Mouse (Mus musculus) granulocyte monocyte progenitor cell, adult 5-6 weeks (primary cell): ENCODE results near the gene Ano1. TPM values are rescaled to one million over a fixed set of nuclear protein-coding genes. Genes with fewer than 3 reads are reported as not detected.

Source experiments
- ATAC-seq: replicated peaks from 2 replicates; pipeline ENCODE4 v1.8.0; 2016; ENCODE audit warnings: mild to moderate bottlenecking, moderate TSS enrichment, inconsistent platforms; ENCODE audit not compliant: poor library complexity, severe bottlenecking
- total RNA-seq, 2 experiments: library from RNA; stranded (forward) in 1 of 2; stranded (reverse) in 1 of 2; fragments of 200-712, 200-1000 nt in 1 of 2; fragments of >200 nt in 1 of 2; fragmentation: Nextera tagmentation in 1 of 2; gene quantifications; 2 replicates each; pipeline ENCODE4 v1.2.3; 2014 to 2017

Gene Ano1
- total RNA-seq, 2 experiments from 2014 or later = not detected

- no peak for ATAC-seq
These were observed 95.4 kb downstream of the Ano1 start for GRCm38 (mm10) chr7:144656261-144656967.

DNA sequence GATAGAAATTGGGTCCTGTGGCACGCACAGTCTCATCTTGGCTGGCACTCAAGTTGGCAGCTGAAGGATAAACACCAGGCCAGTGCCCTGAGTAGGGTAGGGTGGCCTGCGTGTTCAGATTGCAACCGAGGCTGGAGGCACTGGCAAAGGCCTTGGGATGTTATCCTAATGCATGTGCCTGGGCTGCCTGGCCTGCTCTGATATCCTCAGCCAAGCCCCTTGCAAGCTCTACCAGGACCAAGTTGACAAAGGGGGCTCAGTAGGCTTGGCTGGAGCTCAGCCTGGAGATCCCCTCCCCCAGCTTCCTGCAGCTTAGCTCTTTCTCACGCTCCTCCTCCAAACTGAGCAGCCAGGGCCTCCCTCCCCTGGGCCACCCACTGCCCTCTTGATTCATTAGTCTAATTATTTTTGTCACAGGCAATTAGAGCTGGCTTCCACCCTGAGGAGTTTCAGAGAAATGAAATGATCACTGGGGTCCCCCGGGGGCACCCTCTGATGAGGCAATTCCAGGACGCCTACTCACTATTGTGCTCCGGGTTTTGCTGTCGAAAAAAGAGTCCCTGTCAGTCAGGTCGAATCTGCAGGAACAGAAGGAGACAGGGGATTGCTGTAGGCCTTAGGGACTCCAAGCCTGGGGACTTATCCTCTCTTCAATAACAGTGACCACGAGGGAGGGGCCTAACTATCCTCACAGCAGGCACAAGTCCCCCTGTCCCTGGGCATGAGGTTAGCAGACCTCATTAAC lies 97.9 kb downstream of the Ano1 start:
- no peak for ATAC-seq

- ATAC-seq = peak; percentile 33; the same call in 1 of the 2 replicates
These were observed 104.2 kb downstream of the Ano1 start for GRCm38 (mm10) chr7:144647547-144647946.

DNA sequence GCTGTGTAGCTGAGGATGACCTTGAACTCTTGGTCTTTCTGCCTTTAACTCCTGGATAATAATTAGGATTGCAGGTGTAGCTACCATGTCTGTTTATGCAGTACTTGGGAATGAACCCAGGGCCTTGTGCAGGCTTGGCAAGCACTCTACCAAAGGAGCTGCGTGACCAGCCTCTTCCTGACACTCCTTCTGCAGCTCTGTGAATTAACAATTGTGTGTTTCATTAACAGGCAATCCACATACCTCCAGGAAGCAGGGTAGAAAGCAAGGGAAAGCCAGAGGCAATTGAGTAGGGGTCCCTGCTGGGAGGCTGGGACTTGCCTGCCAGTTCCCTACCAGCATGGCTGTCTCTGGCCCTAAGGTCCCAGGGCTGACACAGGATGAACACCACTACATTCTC lies 111.0 kb downstream of the Ano1 start:
- ATAC-seq = no peak

- no peak for ATAC-seq
These were observed 115.8 kb downstream of the Ano1 start for GRCm38 (mm10) chr7:144636000-144636399.

- no peak for ATAC-seq
These were observed 116.9 kb downstream of the Ano1 start for GRCm38 (mm10) chr7:144634875-144635274.

DNA sequence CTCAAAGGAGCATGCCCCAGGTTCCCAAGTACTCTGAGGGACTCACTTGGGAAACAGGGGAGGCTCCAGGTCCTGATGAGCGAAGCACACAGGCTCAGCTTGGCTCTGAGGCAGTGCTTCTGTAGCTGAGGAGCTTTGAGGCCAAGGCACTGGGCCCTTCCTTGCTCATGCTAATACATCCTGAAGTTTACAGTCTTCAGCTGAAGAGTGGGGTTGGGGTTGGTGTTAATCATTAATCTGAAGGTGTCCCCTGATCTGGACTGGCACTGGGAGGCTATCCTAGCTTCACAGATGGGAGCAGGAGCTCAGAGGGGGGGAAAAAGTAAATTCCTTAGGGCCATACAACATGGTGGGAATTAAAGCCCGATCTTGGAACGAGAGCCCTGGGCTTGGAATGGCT lies 117.3 kb downstream of the Ano1 start:
- ATAC-seq = no peak

GRCm38 (mm10) chr7:144632321-144632720 lies 119.5 kb downstream of the Ano1 start:
- ATAC-seq = no peak

DNA sequence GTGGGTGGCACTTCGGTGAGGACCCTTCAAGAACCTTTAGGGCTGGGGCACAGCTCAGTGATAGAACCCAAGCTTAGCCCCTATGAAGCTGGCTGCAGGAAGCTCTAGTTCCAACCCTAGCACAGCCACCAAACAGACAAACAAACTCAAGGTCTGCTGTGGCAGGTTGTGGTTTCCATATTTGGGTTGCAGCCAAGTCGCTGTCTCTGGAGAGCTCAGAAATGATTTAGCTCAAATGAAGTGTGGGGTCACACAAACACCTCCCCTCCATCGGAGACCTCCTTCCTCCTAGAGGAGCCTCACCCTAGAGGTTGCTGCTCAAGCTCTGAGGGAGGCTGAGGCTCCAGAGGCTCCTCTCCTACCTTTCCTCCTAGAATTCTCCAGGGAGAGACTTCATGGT lies 121.2 kb downstream of the Ano1 start:
- no peak for ATAC-seq

DNA sequence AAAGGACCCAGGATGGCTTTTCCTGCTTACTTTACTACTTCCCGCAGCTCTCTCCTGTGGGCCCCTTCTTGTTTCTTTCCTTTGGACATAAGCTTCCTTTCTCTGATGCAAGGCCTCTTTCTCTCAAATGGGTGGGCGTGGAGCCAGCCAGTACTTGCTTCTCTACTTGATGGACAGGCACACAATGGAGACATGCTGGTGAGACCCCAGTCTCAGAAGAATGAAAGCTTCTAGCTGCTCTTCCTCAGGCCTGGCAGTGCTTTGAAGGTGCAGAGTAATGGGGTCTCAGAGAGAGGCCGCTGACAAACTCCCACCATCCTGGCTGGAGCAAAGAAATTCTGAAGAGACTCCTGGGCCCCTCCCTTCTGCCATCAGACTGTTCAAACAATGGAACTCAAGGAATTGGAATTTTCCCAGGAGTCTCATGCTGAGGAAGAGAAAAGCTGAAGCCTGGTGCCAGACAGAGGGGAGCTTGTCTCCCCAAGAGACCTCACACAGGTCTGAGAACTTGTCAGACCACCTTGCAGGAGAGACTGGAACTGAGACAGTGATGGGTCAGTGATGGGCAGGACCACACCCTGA lies 123.3 kb downstream of the Ano1 start:
- no peak for ATAC-seq

- no peak for ATAC-seq
These were observed 124.0 kb downstream of the Ano1 start for GRCm38 (mm10) chr7:144627606-144628333.

DNA sequence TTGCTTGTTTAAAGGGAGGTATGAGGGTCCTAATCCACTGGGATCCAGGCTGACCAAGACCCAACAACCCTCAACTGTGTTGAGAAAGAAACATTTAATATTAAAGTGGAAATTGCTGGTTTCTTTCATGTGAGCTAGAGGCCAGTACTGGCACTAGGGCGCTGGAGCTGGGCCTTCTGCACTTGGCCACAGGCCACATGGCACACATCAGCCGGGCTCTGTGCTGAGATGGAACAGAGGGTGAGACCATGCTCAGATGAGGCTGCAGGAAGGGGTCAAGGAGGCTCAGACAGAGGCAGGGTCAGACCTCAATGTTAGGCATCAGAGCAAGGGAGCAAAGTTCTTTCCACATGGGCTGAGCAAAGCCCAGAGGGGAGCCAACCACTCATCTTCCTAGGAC lies 125.7 kb downstream of the Ano1 start:
- ATAC-seq = no peak

DNA sequence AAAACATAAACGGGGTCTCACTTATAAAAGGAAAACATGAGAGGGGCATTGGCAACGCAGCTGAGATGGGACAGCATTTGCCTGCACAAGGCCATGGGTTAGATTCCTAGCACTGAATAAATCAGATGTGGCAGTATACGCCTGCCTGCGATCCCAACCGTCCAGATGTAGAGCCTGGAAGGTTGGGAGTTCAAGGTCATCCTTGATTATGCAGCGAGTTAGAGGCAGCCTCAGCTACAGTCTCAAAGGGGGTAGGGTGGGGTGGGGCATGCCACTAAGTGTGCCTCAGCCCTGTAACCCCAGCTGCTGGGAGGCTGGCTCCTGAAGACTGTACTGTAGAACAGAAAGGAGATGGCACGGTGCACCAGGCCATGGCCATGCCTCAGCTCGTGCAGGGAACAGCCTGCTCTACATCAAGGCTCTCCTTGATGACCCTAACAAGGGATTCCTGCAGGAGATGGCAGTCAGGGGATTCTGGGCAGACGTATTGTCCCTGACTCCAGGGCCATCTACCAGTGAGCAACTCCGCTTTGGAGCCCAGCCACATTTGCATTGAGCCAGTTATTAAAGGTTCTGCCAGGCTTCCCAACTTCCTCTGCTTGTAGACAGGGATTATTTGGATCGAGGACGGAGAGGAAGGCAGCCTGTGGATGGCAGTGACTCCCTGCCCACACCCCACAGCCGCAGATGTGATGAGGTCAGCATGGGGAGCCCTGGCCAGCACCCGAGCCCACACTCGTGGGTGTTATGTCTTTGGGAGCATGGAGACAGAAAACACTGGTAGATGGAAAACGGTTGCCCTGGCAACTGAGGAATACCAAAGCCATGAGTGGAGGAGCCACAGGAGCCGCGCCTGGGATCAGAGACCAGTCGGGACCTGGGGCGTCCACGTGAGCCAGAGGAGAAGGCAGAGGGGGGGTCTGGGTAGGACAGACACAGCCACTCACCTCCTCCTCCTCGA lies 130.8 kb downstream of the Ano1 start:
- no peak for ATAC-seq

DNA sequence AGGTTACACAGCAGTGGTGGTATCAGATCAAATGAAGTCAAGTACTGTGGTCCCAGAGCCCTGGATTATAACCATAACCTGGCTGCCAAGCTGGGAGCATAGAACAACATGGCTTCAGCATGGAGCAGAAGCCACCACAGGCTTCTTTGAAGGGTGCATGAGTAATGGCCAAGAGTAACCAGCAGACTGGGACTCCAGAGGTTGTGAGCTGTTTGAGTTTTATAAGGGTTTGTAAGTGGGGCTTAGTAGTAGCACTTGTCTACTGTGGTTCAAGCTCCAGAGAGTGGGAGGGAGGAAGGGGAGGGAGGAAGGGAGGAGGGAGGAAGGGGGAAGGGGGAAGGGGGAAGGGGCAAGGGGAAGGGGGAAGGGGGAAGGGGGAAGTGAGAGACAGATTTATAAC lies 131.5 kb downstream of the Ano1 start:
- no peak for ATAC-seq

- no peak for ATAC-seq
These were observed 136.4 kb downstream of the Ano1 start for GRCm38 (mm10) chr7:144615343-144615742.

DNA sequence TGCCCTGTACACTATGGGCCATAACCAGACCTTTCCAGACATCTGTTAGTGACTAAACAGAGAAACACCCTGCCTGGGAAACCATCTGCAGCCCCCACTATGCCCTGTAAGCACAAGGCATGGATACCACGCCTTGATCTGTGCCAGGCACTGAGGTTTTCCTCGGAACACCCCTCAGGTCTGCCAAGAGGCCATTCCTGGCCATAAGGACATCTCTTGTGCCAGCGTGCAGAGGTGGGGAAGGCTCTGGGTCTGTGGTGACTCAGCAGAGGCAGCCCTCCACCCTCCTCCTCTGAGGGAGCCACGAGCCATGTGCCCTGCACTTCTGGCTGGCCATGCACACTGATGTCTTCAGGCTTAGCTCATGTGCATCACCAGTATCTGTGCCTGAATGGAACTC lies 138.9 kb downstream of the Ano1 start:
- no peak for ATAC-seq

- ATAC-seq = no peak
These were observed 139.4 kb downstream of the Ano1 start for GRCm38 (mm10) chr7:144612351-144612750.

GRCm38 (mm10) chr7:144611595-144611994 lies 140.2 kb downstream of the Ano1 start:
- ATAC-seq = no peak

GRCm38 (mm10) chr7:144609568-144609967 lies 142.2 kb downstream of the Ano1 start:
- ATAC-seq = no peak

- ATAC-seq = no peak
These were observed 143.9 kb downstream of the Ano1 start for GRCm38 (mm10) chr7:144607862-144608261.
